Mouse (Mus musculus): ENCODE measurements around the gene Tnfaip8l1. TPM values are rescaled to one million over a fixed set of nuclear protein-coding genes. Genes with fewer than 3 reads are reported as not detected.

Gene Tnfaip8l1
- polyA plus RNA-seq, 1 experiment from 2014 or later, result 8.9 TPM

DNA sequence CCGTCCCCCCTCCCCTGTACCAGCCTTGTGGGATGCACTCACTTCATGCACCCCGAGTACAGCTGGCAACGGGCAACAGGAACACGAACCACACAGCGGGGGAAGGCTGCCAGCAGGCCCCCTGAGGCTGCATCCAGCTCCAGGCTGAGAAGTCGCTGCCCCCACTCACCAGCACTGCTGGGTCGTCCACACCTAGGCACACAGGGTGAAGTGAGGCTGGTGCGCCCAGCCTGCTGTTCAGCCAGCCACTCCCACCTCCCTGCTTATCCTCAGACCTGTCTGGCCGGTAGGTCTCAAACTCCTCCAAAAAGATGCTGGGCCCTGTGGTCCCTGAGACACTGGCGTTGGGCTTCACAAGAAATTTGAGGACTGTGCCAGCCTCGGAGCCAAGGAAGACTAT, 36.1 kb upstream of the Tnfaip8l1 start:
- no peak overlapping the region for H3K27ac ChIP-seq
- H3K4me1 ChIP-seq, result peaks cover 7% of the 10 kb centered on the region
- peaks cover 49% of the 10 kb centered on the region for H3K36me3 ChIP-seq
- peaks cover 20% of the 10 kb centered on the region for H3K9me3 ChIP-seq (replicated peaks)
- WGBS, result 72% methylated on average over 11 of the region's 11 CpGs
- H3K9ac ChIP-seq, result no peak overlapping the region
- peaks cover 63% of the 10 kb centered on the region for H3K27me3 ChIP-seq
- no peak overlapping the region for H3K4me2 ChIP-seq (replicated peaks)
- H3K4me3 ChIP-seq, result no peak overlapping the region
- ATAC-seq (ENCODE audit: low FRiP score), result no peak

DNA sequence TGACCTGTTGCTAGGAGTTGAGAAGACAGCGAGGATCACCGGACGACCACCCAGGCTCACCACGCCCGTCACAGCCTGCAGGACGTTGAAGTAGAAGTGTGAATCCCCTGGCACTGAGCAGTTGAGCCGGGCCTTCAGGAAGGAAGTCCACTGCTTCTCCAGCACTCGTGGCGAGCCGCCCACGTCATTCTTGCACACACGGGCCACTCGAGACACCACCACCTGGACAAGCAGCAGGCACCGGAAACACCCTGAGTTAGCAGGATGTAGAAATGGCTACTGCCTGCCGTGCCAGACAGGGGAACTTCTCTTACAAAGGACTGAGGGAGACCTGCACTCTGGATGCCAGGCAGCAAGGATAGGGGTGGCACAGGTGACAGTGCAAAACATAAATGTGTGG, 34.0 kb upstream of the Tnfaip8l1 start:
- H3K36me3 ChIP-seq, result peaks cover 44% of the 10 kb centered on the region
- 86% methylated on average over 15 of the region's 15 CpGs for WGBS
- H3K9ac ChIP-seq, result no peak overlapping the region

GRCm38 (mm10) chr17:56131136-56131535, 31.1 kb upstream of the Tnfaip8l1 start:
- no peak for ATAC-seq (ENCODE audit: low FRiP score)
- Histone ChIP-seq H3K27me3 (peaks cover 26% of the 10 kb centered on the region), H3K4me3 (no peak overlapping the region), H3K9me3 (replicated peaks) (no peaks in the 10 kb centered on the region), H3K27ac (no peak overlapping the region), H3K4me2 (replicated peaks) (no peak overlapping the region), H3K36me3 (peaks cover 33% of the 10 kb centered on the region), H3K4me1 (peaks cover 20% of the 10 kb centered on the region), H3K9ac (no peak overlapping the region)
- 90% methylated on average over 10 of the region's 10 CpGs for WGBS

More for the DNA sequence above, 34.0 kb upstream of the Tnfaip8l1 start:
- ATAC-seq (ENCODE audit: low FRiP score), result no peak
- Histone ChIP-seq H3K27me3 (peaks cover 42% of the 10 kb centered on the region), H3K27ac (no peak overlapping the region), H3K4me1 (peaks cover 7% of the 10 kb centered on the region), H3K4me2 (replicated peaks) (no peak overlapping the region), H3K4me3 (no peak overlapping the region), H3K9me3 (replicated peaks) (peaks cover 6% of the 10 kb centered on the region)

- 42% methylated on average over 7 of the region's 7 CpGs for WGBS
- Histone ChIP-seq H3K27ac (no peak overlapping the region), H3K36me3 (peaks cover 26% of the 10 kb centered on the region), H3K27me3 (peaks cover 19% of the 10 kb centered on the region), H3K4me1 (peaks cover 20% of the 10 kb centered on the region), H3K9me3 (replicated peaks) (no peaks in the 10 kb centered on the region), H3K4me3 (no peak overlapping the region), H3K4me2 (replicated peaks) (no peak overlapping the region), H3K9ac (no peak overlapping the region)
- no peak for ATAC-seq (ENCODE audit: low FRiP score)
Observed at GRCm38 (mm10) chr17:56131814-56132213, 30.5 kb upstream of the Tnfaip8l1 start.

- no peak overlapping the region for H3K4me2 ChIP-seq (replicated peaks)
- peaks cover 26% of the 10 kb centered on the region for H3K4me1 ChIP-seq
- ATAC-seq (ENCODE audit: low FRiP score), result no peak
- H3K27ac ChIP-seq, result no peak overlapping the region
- peaks cover 20% of the 10 kb centered on the region for H3K36me3 ChIP-seq
- H3K9me3 ChIP-seq (replicated peaks), result no peaks in the 10 kb centered on the region
- H3K4me3 ChIP-seq, result no peak overlapping the region
- 4% methylated on average over 14 of the region's 14 CpGs for WGBS
- H3K27me3 ChIP-seq, result peaks cover 21% of the 10 kb centered on the region
- no peak overlapping the region for H3K9ac ChIP-seq
Observed at GRCm38 (mm10) chr17:56132661-56133060, 29.6 kb upstream of the Tnfaip8l1 start.

DNA sequence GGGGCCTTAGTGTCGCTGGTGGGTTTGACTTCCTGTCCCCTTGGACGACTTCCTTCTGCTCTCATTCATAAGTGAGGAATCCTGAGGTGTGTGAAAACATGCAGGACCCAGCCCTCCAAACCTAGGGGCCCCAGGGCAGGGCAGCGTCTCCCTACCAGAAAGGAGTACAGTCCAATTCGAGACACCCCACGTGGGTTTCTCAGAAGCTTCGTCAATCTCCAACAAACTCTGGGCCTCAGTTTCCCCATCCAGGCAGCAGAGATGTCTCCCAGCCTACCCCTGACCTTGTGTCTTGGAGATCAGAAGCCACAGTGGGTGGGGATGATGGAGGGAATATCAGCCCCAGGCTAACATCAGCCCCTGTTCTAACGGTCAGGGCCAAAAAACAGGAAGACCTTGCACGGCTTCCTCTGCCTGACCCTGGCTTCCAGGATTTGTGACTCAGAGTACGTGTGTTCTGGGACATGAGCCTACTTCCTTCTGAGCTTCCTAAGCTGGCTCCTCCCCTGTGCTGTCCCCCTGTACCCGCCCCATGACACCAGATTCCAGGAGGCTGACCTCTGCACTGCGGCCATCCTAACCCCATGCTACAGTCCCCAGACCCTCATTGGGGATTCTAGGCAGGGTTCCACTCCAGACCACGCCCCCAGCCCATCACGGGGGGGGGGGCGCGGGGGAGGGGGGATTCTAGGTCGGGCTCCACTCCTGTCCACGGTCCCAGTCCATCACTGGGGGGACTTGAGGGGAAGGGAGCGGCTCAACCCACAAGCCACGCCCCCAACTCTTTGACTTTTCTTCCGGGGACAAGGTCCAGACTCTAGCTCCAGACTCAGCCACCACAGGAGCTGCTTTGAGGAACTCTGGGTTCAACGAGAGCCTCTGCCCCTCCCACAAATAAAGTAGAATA, 28.6 kb upstream of the Tnfaip8l1 start:
- 0 out of 2 replicates have a peak, but pooled peaks have one; percentile 21 for ATAC-seq (ENCODE audit: low FRiP score)
- H3K4me3 ChIP-seq, result no peak overlapping the region

DNA sequence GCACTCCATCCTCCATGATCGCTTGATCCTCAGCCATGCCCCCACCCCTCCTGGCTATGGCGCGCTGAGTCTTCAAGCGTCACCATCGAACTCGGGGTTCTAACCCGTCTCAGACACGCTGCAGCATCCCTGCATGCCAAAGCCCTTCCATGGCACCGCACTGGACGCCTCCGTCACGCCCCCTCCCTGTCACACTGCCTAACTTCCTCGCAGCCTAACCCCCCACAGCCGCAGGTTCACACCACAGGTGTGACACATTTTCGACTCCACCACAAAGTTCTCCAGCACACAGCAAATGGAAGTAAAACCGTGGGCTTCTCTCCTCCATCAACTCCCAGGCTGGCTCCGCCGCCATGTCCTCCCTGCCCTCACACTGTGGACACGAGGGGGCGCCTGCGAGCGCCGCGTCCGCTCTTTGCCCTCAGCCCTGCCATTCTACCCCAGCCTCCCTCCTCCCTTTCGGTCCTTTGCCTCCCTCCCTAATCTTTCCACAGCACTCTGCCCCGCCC, 27.8 kb upstream of the Tnfaip8l1 start:
- Histone ChIP-seq H3K9me3 (replicated peaks) (no peaks in the 10 kb centered on the region), H3K4me3 (peak overlapping the region; percentile 14), H3K36me3 (peaks cover 5% of the 10 kb centered on the region), H3K9ac (no peak overlapping the region), H3K4me2 (replicated peaks) (peak overlapping the region; percentile 48), H3K4me1 (peaks cover 45% of the 10 kb centered on the region), H3K27me3 (peaks cover 33% of the 10 kb centered on the region), H3K27ac (no peak overlapping the region)
- no peak for ATAC-seq (ENCODE audit: low FRiP score)
- WGBS, result 3% methylated on average over 27 of the region's 27 CpGs

More for the DNA sequence above, 28.6 kb upstream of the Tnfaip8l1 start:
- Histone ChIP-seq H3K27me3 (peaks cover 25% of the 10 kb centered on the region), H3K9me3 (replicated peaks) (no peaks in the 10 kb centered on the region), H3K4me2 (replicated peaks) (peak overlapping the region; percentile 48), H3K27ac (no peak overlapping the region), H3K4me1 (peaks cover 37% of the 10 kb centered on the region), H3K9ac (no peak overlapping the region), H3K36me3 (peaks cover 11% of the 10 kb centered on the region)
- WGBS, result 27% methylated on average over 16 of the region's 21 CpGs

GRCm38 (mm10) chr17:56136558-56136957, 25.7 kb upstream of the Tnfaip8l1 start:
- Histone ChIP-seq H3K27ac (no peak overlapping the region), H3K9ac (no peak overlapping the region), H3K36me3 (no peaks in the 10 kb centered on the region), H3K9me3 (replicated peaks) (no peaks in the 10 kb centered on the region), H3K27me3 (peaks cover 52% of the 10 kb centered on the region), H3K4me1 (peaks cover 56% of the 10 kb centered on the region), H3K4me3 (no peak overlapping the region), H3K4me2 (replicated peaks) (no peak overlapping the region)
- no peak for ATAC-seq (ENCODE audit: low FRiP score)
- WGBS, result 81% methylated on average over 7 of the region's 7 CpGs

GRCm38 (mm10) chr17:56137839-56138613, 24.3 kb upstream of the Tnfaip8l1 start:
- H3K4me3 ChIP-seq, result peak overlapping the region; percentile 83
- ATAC-seq (ENCODE audit: low FRiP score), result no peak
- peaks cover 60% of the 10 kb centered on the region for H3K27me3 ChIP-seq
- H3K36me3 ChIP-seq, result no peaks in the 10 kb centered on the region
- peak overlapping the region; percentile 92 for H3K4me2 ChIP-seq (replicated peaks)
- H3K9me3 ChIP-seq (replicated peaks), result no peaks in the 10 kb centered on the region
- peaks cover 71% of the 10 kb centered on the region for H3K4me1 ChIP-seq
- H3K27ac ChIP-seq, result no peak overlapping the region
- H3K9ac ChIP-seq, result peak overlapping the region; percentile 82; the same call in 1 of the 2 replicates
- 15% methylated on average over 25 of the region's 25 CpGs for WGBS

GRCm38 (mm10) chr17:56139355-56139754, 22.9 kb upstream of the Tnfaip8l1 start:
- H3K36me3 ChIP-seq, result no peaks in the 10 kb centered on the region
- H3K9me3 ChIP-seq (replicated peaks), result no peaks in the 10 kb centered on the region
- peak overlapping the region; percentile 82 for H3K9ac ChIP-seq
- no peak overlapping the region for H3K27ac ChIP-seq
- peak; percentile 7; the same call in 1 of the 2 replicates for ATAC-seq (ENCODE audit: low FRiP score)
- H3K4me1 ChIP-seq, result peaks cover 65% of the 10 kb centered on the region
- H3K27me3 ChIP-seq, result peaks cover 70% of the 10 kb centered on the region
- H3K4me3 ChIP-seq, result peak overlapping the region; percentile 83
- peak overlapping the region; percentile 92 for H3K4me2 ChIP-seq (replicated peaks)
- WGBS, result 4% methylated on average over 17 of the region's 21 CpGs

DNA sequence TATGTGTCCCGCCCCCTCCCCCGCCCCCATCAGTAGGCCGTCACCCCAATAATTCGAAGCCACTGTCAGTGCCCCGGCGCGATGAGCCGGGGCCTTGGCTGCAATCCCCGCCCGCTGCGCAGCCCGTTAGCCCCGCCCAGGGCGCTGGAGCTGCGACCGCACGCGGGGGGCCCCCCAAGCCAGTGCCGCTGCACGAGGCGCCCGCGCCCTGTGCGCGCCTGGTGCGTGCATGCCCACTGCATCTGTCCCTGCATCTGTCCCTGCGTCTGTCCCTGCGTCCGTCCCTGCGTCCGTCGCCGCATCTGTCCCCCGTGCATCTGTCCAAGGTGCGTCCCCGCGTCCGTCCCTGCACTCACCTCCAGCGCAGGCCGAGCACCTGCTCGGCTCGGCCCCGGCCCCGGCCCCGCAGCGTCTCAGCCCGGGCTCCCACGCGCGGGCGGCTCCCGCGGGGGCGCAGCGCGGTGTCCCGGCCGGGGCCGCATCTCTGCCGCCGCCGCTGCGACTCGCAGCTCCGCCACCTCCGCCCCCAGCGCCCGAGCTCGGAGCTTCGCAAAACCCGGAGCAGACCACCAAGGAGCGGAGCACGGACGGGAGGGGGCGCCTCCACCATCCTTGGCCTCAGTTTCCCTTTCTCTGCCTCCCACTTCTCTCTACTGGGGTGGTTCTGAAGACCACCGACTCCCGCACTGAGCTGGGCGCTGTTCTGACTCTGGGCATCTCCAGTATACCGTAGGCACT, 22.2 kb upstream of the Tnfaip8l1 start, which contains the start of gene Sema6b:
Sema6b (minus strand) TSS at position 486 of the 738 bp plus-strand sequence.
- Histone ChIP-seq H3K4me2 (replicated peaks) (peak within 1 kb of the TSS; percentile 92), H3K9me3 (replicated peaks) (no peaks in the 10 kb centered on the region), H3K4me3 (peak within 1 kb of the TSS; percentile 83), H3K4me1 (peaks cover 58% of the 10 kb centered on the region), H3K9ac (peak within 1 kb of the TSS; percentile 82), H3K36me3 (no peaks in the 10 kb centered on the region), H3K27ac (peak within 1 kb of the TSS; percentile 83), H3K27me3 (peaks cover 75% of the 10 kb centered on the region)
- ATAC-seq (ENCODE audit: low FRiP score), result peak; percentile 38
- 1% methylated on average over 58 of the region's 79 CpGs for WGBS
